Mouse (Mus musculus): ENCODE measurements around the gene Mex3b. TPM values are rescaled to one million over a fixed set of nuclear protein-coding genes. Genes with fewer than 3 reads are reported as not detected.

Gene Mex3b
- total and polyA plus RNA-seq, 3 experiments: 2.0 to 4.2 TPM; not detected in 1

DNA sequence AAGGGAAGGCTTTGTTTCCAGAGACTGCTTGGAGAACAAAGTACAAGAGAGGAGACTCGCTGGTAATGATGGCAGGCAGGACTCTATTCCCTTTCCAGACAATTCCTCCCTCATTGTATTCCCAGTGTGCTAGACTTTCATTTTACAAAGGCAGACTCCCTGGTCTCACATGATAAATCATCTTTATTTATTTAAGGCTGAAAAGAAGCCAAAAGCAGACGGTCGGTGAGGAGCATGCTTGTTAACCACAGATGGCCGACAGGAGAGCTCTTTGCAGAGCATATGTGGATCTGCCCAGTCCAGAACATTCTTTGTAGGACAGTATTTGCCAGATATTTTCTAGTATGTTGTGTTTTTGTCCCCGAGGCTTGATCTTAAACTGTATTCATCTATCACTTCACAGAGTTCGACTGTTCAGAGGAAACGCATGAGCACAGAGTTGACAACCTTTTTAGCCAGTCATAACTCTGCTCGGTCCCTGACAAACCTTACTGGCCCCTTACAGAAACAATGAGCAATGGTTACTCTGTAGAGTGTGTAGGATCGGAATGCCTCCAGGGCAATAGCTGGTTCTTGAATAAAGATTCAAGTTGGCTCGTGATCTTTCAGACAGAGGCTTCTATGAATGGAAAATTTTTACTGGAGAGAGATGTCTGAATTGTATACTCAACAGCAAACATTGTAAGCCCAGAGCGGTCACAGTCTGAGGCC, 28.0 kb upstream of the Mex3b start:
- no peaks in the 10 kb centered on the region; a peak in 1 of 4 replicates for H3K27me3 ChIP-seq (ENCODE audit: control insufficient read depth in 1 of 2, insufficient read depth in 2 of 2, low read length in 2 of 2)
- no peak for DNase-seq (ENCODE audit: low read depth, low spot score)
- no peak overlapping the region for H3K4me3 ChIP-seq (ENCODE audit: control insufficient read depth in 1 of 2, insufficient read depth in 1 of 2, low read depth in 2 of 2, low read length in 2 of 2)
- H3K27ac ChIP-seq (ENCODE audit: control insufficient read depth, low read depth, low read length): no peak overlapping the region
- H3K4me1 ChIP-seq (ENCODE audit: control insufficient read depth in 1 of 2, insufficient read depth in 2 of 2, low read length in 2 of 2): no peaks in the 10 kb centered on the region
- no peaks in the 10 kb centered on the region for H3K36me3 ChIP-seq (ENCODE audit: control insufficient read depth in 1 of 2, insufficient read depth in 2 of 2, low read length in 2 of 2)
- TF ChIP-seq MEF2A (IDR thresholded peaks at IDR 0.05; ENCODE audit: extremely low read depth, insufficient replicate concordance, low read depth, low read length, poor library complexity, severe bottlenecking): no peak
- no peak for TF ChIP-seq POLR2AphosphoS5 (IDR thresholded peaks at IDR 0.05; ENCODE audit: borderline replicate concordance, low read depth, low read length)
- no peak for TF ChIP-seq MXI1 (IDR thresholded peaks at IDR 0.05; ENCODE audit: low read depth, low read length)
- TF ChIP-seq MAZ (IDR thresholded peaks at IDR 0.05; ENCODE audit: low read depth, low read length): no peak
- no peak for TF ChIP-seq UBTF (IDR thresholded peaks at IDR 0.05; ENCODE audit: borderline replicate concordance, insufficient read depth, low read depth, low read length)
- no peak for TF ChIP-seq MYC (IDR thresholded peaks at IDR 0.05; ENCODE audit: low read depth, low read length)
- TF ChIP-seq E2F4 (IDR thresholded peaks at IDR 0.05; ENCODE audit: borderline replicate concordance, low read depth, low read length): no peak
- no peak for TF ChIP-seq POLR2AphosphoS2 (IDR thresholded peaks at IDR 0.05; ENCODE audit: low read length)
- no peak for TF ChIP-seq CTCF (IDR thresholded peaks at IDR 0.05 in 2 of 3, conservative IDR thresholded peaks at IDR 0.05 in 1 of 3; ENCODE audit: control insufficient read depth in 1 of 3, insufficient read depth in 1 of 3, low read depth in 2 of 3, low read length in 3 of 3, poor library complexity in 1 of 3, severe bottlenecking in 1 of 3)
- TF ChIP-seq SIN3A (IDR thresholded peaks at IDR 0.05; ENCODE audit: low read length): no peak
- no peak overlapping the region for H3K9ac ChIP-seq (ENCODE audit: control insufficient read depth, low read depth, low read length, poor library complexity, severe bottlenecking)
- no peaks in the 10 kb centered on the region for H3K9me3 ChIP-seq (replicated peaks; ENCODE audit: insufficient read depth, low read length)
- no peaks in the 10 kb centered on the region for H3K79me2 ChIP-seq (ENCODE audit: control insufficient read depth, insufficient read depth, low read length, poor library complexity)

DNA sequence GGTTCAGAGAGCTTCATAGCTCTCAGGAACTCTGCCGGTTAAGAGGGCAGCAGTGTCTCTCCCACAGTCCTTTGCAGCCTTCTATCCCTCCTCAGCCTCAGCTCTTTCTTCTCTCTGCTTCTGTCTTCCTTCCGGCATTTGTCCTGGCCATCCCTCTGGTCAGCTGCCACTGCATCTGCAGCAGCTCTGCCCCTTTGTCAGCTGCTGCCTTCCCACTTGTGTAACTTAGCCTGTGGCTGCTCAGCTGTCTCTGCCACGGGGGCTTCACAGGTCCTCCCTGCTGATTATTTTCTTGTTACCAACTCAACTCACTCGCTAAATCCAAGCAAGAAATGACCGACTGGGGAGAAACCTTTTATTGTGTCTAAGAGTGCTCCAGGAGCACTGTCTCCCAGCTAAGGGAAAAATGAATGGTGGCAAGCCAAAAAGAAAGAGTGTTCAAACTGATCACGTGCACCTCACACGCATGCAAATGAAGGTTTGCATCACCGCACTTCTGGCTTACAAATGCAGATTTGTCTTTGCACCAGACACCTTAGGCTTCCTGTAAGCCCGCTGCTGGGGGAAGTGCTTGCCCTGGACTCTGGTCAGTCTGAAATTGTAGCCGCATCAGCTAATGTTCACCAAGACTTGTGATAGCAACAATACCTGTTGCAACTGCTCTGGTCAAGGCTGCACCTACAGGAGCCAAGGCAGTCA, 24.8 kb upstream of the Mex3b start:
- Histone ChIP-seq H3K36me3 (ENCODE audit: control insufficient read depth in 1 of 2, insufficient read depth in 2 of 2, low read length in 2 of 2) (no peaks in the 10 kb centered on the region), H3K79me2 (ENCODE audit: control insufficient read depth, insufficient read depth, low read length, poor library complexity) (no peaks in the 10 kb centered on the region), H3K9ac (ENCODE audit: control insufficient read depth, low read depth, low read length, poor library complexity, severe bottlenecking) (no peak overlapping the region), H3K9me3 (replicated peaks; ENCODE audit: insufficient read depth, low read length) (no peaks in the 10 kb centered on the region), H3K4me1 (ENCODE audit: control insufficient read depth in 1 of 2, insufficient read depth in 2 of 2, low read length in 2 of 2) (no peaks in the 10 kb centered on the region), H3K27ac (ENCODE audit: control insufficient read depth, low read depth, low read length) (no peak overlapping the region), H3K4me3 (ENCODE audit: control insufficient read depth in 1 of 2, insufficient read depth in 1 of 2, low read depth in 2 of 2, low read length in 2 of 2) (no peak overlapping the region), H3K27me3 (ENCODE audit: control insufficient read depth in 1 of 2, insufficient read depth in 2 of 2, low read length in 2 of 2) (no peaks in the 10 kb centered on the region; a peak in 1 of 4 replicates)
- TF ChIP-seq ZMIZ1 (IDR thresholded peaks at IDR 0.05; ENCODE audit: low read depth, low read length) (no peak), EP300 (IDR thresholded peaks at IDR 0.05; ENCODE audit: low read depth in 1 of 2, low read length in 2 of 2) (no peak), MAZ (IDR thresholded peaks at IDR 0.05; ENCODE audit: low read depth, low read length) (no peak), BHLHE40 (IDR thresholded peaks at IDR 0.05; ENCODE audit: borderline replicate concordance, low read depth, low read length) (no peak), SMC3 (IDR thresholded peaks at IDR 0.05; ENCODE audit: low read depth, low read length) (no peak), ELF1 (IDR thresholded peaks at IDR 0.05; ENCODE audit: low read depth, low read length) (no peak), TCF12 (IDR thresholded peaks at IDR 0.05; ENCODE audit: low read depth, low read length) (no peak), RCOR1 (IDR thresholded peaks at IDR 0.05; ENCODE audit: low read depth, low read length) (no peak), TAL1 (IDR thresholded peaks at IDR 0.05; ENCODE audit: low read length) (no peak), POLR2AphosphoS5 (IDR thresholded peaks at IDR 0.05; ENCODE audit: borderline replicate concordance, low read depth, low read length) (no peak), E2F4 (IDR thresholded peaks at IDR 0.05; ENCODE audit: borderline replicate concordance, low read depth, low read length) (no peak)
- DNase-seq (ENCODE audit: low read depth, low spot score): no peak

All from MEL (cell line).